Mouse (Mus musculus): ENCODE measurements around the gene Gm20388.

GRCm38 (mm10) chr8:123510819-123511218 is 3600.2 kb downstream of the Gm20388 start:
- TF ChIP-seq CTCF (IDR thresholded peaks at IDR 0.05; ENCODE audit: control insufficient read depth, insufficient read depth, low read length) (no peak), POLR2A (IDR thresholded peaks at IDR 0.05; ENCODE audit: borderline replicate concordance, control insufficient read depth, low read depth, low read length) (no peak)

Measured in bone marrow, adult 2 months (tissue).